Mouse (Mus musculus) thymus, adult 2 months (tissue): ENCODE results near the gene Kmt2e.

Experiments used
- CTCF ChIP-seq: fragments of 200-500 bp; IDR thresholded peaks from 2 replicates; pipeline ENCODE4 v1.5.1; 2012; ENCODE audit warnings: mild to moderate bottlenecking, control low read depth, low read length, moderate library complexity, borderline replicate concordance; ENCODE audit not compliant: control insufficient read depth, poor library complexity, insufficient read depth; ENCODE audit errors: extremely low read depth
- POLR2A ChIP-seq: fragments of 200-500 bp; IDR thresholded peaks from 2 replicates; pipeline ENCODE4 v1.6.1; 2012; ENCODE audit warnings: mild to moderate bottlenecking, low read length, control low read depth, moderate library complexity; ENCODE audit not compliant: control insufficient read depth, poor library complexity, insufficient read depth; ENCODE audit errors: extremely low read depth

DNA sequence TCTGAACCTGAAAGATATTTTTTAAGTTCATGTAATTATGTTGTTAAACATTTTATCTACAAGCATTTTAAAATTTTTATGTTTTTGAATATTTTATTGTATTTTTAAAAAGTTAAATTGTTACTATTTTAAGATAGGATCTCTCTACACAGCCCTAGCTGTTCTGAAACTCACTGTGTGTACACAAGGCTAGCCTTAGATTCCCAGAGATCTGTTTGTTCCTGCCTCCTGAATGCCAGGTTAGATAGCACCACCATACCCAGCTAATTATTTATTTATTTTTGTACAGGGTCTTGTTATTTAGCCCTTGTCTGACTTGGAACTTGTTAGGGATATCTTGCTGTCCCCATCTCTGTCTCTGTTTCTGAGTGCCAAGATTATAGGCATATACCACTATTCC is 6.3 kb downstream of the Kmt2e start:
- TF ChIP-seq CTCF (no peak), POLR2A (no peak)
